Mouse (Mus musculus): ENCODE measurements around the gene Pdk1. TPM values are rescaled to one million over a fixed set of nuclear protein-coding genes. Genes with fewer than 3 reads are reported as not detected.
A peak's percentile ranks its signal among the peaks of the same experiment; 100 is the strongest.

Gene Pdk1
- total and polyA plus RNA-seq, 3 experiments, result 12.2 to 56.1 TPM; not detected in 1

DNA sequence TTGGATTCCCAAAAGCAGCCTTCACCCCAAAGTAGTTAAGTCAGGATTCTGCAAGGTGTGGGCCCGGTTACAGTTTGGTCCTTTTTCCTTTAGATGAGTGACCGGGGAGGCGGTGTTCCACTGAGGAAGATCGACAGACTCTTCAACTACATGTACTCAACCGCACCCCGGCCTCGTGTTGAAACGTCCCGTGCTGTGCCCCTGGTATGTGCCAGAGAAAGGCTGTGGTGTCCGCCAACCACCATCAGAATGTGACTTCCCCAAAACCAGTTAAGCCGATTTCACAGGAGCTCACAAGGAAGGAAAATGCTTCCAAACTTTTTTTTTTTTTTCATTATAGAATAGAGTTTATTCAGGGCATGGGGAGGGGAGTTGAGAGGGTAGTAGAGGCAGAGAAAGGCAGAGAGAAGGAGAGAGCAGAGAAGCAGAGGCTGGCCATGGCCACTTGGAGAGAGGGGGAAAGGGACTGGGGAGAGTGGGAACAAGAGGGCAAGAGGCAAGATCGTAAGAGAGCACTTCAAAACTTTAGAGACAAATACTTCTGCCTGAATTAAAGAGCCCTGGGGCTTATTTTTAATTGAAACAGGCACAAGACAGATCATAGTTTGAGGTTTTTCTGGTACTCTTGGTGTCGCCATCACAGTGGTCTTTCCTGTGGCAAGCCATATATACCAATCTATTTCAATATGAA is 22.7 kb downstream of the Pdk1 start:
- DNase-seq (ENCODE audit: low read depth, low spot score), result no peak
- Histone ChIP-seq H3K36me3 (ENCODE audit: control insufficient read depth in 1 of 2, insufficient read depth in 2 of 2, low read length in 2 of 2) (no peaks in the 10 kb centered on the region; a peak in 1 of 4 replicates), H3K9me3 (replicated peaks; ENCODE audit: insufficient read depth, low read length) (no peaks in the 10 kb centered on the region), H3K9ac (ENCODE audit: control insufficient read depth, low read depth, low read length, poor library complexity, severe bottlenecking) (no peak overlapping the region), H3K4me1 (ENCODE audit: control insufficient read depth in 1 of 2, insufficient read depth in 2 of 2, low read length in 2 of 2) (no peaks in the 10 kb centered on the region), H3K27ac (ENCODE audit: control insufficient read depth, low read depth, low read length) (no peak overlapping the region), H3K4me3 (ENCODE audit: control insufficient read depth in 1 of 2, insufficient read depth in 1 of 2, low read depth in 2 of 2, low read length in 2 of 2) (no peak overlapping the region), H3K79me2 (ENCODE audit: control insufficient read depth, insufficient read depth, low read length, poor library complexity) (no peaks in the 10 kb centered on the region), H3K27me3 (ENCODE audit: control insufficient read depth in 1 of 2, insufficient read depth in 2 of 2, low read length in 2 of 2) (no peaks in the 10 kb centered on the region)
- TF ChIP-seq NELFE (IDR thresholded peaks at IDR 0.05; ENCODE audit: low read depth, low read length) (no peak), SIN3A (IDR thresholded peaks at IDR 0.05; ENCODE audit: low read length) (no peak), RAD21 (IDR thresholded peaks at IDR 0.05; ENCODE audit: low read depth, low read length) (no peak), TAL1 (IDR thresholded peaks at IDR 0.05; ENCODE audit: low read length) (no peak), BHLHE40 (IDR thresholded peaks at IDR 0.05; ENCODE audit: borderline replicate concordance, low read depth, low read length) (no peak)

DNA sequence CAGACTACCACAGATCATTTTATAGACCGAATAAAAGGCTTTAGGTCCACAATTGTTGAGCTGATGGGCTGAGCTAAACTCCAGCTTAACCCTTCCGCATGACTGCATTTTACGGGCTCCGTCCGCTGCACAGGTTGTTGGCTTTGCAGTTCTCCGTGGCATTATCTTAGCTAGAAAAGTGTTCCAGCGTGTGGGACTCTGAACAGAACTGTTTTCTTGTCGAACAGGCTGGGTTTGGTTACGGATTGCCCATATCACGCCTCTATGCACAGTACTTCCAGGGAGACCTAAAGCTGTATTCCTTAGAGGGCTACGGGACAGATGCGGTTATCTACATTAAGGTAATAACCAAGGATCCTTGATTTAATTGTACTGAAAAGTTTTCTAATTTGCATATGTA is 24.4 kb downstream of the Pdk1 start:
- no peak for DNase-seq (ENCODE audit: low read depth, low spot score)
- Histone ChIP-seq H3K4me3 (ENCODE audit: control insufficient read depth in 1 of 2, insufficient read depth in 1 of 2, low read depth in 2 of 2, low read length in 2 of 2) (no peak overlapping the region), H3K9ac (ENCODE audit: control insufficient read depth, low read depth, low read length, poor library complexity, severe bottlenecking) (no peak overlapping the region)

DNA sequence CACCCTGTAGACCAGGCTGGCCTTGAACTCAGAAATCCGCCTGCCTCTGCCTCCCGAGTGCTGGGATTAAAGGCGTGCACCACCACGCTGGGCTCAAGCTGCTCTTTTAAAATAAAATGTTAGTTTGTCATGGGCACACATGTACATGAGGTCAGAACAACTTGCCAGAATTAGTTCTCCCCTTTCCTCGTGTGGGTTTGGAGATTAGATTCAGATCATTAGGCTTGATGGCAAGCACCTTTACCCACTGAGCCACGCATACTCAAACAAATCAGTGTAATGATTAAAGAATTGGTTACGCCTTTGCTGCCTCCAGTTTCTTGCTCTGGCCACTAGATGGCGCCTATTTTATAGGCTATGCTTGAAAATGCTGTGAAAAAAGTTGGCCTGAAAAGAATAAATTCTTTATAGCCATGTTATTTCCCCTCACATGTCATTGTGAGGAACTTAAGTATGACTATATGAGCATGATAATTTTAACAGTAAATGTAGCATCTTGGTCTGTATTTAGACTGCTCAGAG is 25.4 kb downstream of the Pdk1 start:
- Histone ChIP-seq H3K27ac (ENCODE audit: control insufficient read depth, low read depth, low read length) (no peak overlapping the region), H3K9ac (ENCODE audit: control insufficient read depth, low read depth, low read length, poor library complexity, severe bottlenecking) (no peak overlapping the region), H3K4me1 (ENCODE audit: control insufficient read depth in 1 of 2, insufficient read depth in 2 of 2, low read length in 2 of 2) (no peaks in the 10 kb centered on the region), H3K79me2 (ENCODE audit: control insufficient read depth, insufficient read depth, low read length, poor library complexity) (no peaks in the 10 kb centered on the region), H3K27me3 (ENCODE audit: control insufficient read depth in 1 of 2, insufficient read depth in 2 of 2, low read length in 2 of 2) (no peaks in the 10 kb centered on the region), H3K4me3 (ENCODE audit: control insufficient read depth in 1 of 2, insufficient read depth in 1 of 2, low read depth in 2 of 2, low read length in 2 of 2) (no peak overlapping the region), H3K36me3 (ENCODE audit: control insufficient read depth in 1 of 2, insufficient read depth in 2 of 2, low read length in 2 of 2) (no peaks in the 10 kb centered on the region; a peak in 1 of 4 replicates), H3K9me3 (replicated peaks; ENCODE audit: insufficient read depth, low read length) (no peaks in the 10 kb centered on the region)
- DNase-seq (ENCODE audit: low read depth, low spot score), result peak; percentile 55
- TF ChIP-seq RAD21 (IDR thresholded peaks at IDR 0.05; ENCODE audit: low read depth, low read length) (peak; percentile 60), JUND (IDR thresholded peaks at IDR 0.05; ENCODE audit: low read depth, low read length) (no peak), BHLHE40 (IDR thresholded peaks at IDR 0.05; ENCODE audit: borderline replicate concordance, low read depth, low read length) (no peak), MAX (IDR thresholded peaks at IDR 0.05; ENCODE audit: low read length) (no peak), ZNF384 (IDR thresholded peaks at IDR 0.05; ENCODE audit: low read depth, low read length) (peak; percentile 52; the same call in 1 of the 2 replicates), SMC3 (IDR thresholded peaks at IDR 0.05; ENCODE audit: low read depth, low read length) (peak; percentile 60), CTCF (IDR thresholded peaks at IDR 0.05 in 2 of 3, conservative IDR thresholded peaks at IDR 0.05 in 1 of 3; ENCODE audit: control insufficient read depth in 1 of 3, insufficient read depth in 1 of 3, low read depth in 2 of 3, low read length in 3 of 3, poor library complexity in 1 of 3, severe bottlenecking in 1 of 3) (peak; percentile 66 to 86 (median 80)), ZC3H11A (IDR thresholded peaks at IDR 0.05; ENCODE audit: low read depth, low read length) (no peak), MYB (IDR thresholded peaks at IDR 0.05; ENCODE audit: low read depth, low read length) (no peak)

More for the DNA sequence above, 24.4 kb downstream of the Pdk1 start:
- Histone ChIP-seq H3K27me3 (ENCODE audit: control insufficient read depth in 1 of 2, insufficient read depth in 2 of 2, low read length in 2 of 2) (no peaks in the 10 kb centered on the region), H3K4me1 (ENCODE audit: control insufficient read depth in 1 of 2, insufficient read depth in 2 of 2, low read length in 2 of 2) (no peaks in the 10 kb centered on the region), H3K27ac (ENCODE audit: control insufficient read depth, low read depth, low read length) (no peak overlapping the region), H3K36me3 (ENCODE audit: control insufficient read depth in 1 of 2, insufficient read depth in 2 of 2, low read length in 2 of 2) (no peaks in the 10 kb centered on the region; a peak in 1 of 4 replicates), H3K79me2 (ENCODE audit: control insufficient read depth, insufficient read depth, low read length, poor library complexity) (no peaks in the 10 kb centered on the region), H3K9me3 (replicated peaks; ENCODE audit: insufficient read depth, low read length) (no peaks in the 10 kb centered on the region)
- no peak for TF ChIP-seq MYC (IDR thresholded peaks at IDR 0.05; ENCODE audit: low read depth, low read length)
- no peak for TF ChIP-seq TCF12 (IDR thresholded peaks at IDR 0.05; ENCODE audit: low read depth, low read length)
- TF ChIP-seq MAZ (IDR thresholded peaks at IDR 0.05; ENCODE audit: low read depth, low read length), result no peak
- TF ChIP-seq MXI1 (IDR thresholded peaks at IDR 0.05; ENCODE audit: low read depth, low read length), result no peak
- no peak for TF ChIP-seq POLR2A (IDR thresholded peaks at IDR 0.05; ENCODE audit: control insufficient read depth in 1 of 2, insufficient read depth in 1 of 2, low read depth in 1 of 2, low read length in 2 of 2, poor library complexity in 1 of 2)
- TF ChIP-seq SIN3A (IDR thresholded peaks at IDR 0.05; ENCODE audit: low read length), result no peak
- no peak for TF ChIP-seq KAT2A (conservative IDR thresholded peaks at IDR 0.05; ENCODE audit: low read depth, low read length)
- no peak for TF ChIP-seq RCOR1 (IDR thresholded peaks at IDR 0.05; ENCODE audit: low read depth, low read length)

All from MEL (cell line).